Mouse (Mus musculus) ES-Bruce4 (cell line): ENCODE results near the gene Tcf19.

Experiments used
- CTCF ChIP-seq: IDR thresholded peaks from one replicate; pipeline ENCODE4 v1.8.1; 2011; ENCODE audit warnings: low read depth, low read length
- POLR2A ChIP-seq: IDR thresholded peaks from one replicate; pipeline ENCODE4 v1.8.1; 2011; ENCODE audit warnings: low read length; ENCODE audit not compliant: insufficient read depth

DNA sequence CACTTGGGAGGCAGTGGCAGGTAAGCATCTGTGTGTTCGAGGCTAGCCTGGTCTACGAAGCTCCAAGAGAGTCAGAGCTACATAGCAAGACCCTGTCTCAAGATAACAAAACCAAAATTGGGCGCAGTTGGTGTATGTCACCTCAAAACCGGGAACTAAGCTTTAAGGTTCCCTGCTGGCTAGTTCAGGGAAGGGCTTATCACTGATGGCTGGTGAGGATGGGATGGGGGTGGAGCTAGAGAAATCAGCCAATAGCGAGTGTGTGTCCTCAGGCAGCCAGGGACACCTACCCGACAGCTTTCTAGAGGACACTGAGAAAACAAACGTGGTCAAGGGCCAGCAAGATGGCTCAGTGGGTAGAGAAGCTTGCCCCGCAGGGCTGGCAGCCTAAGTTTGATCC lies 41.6 kb upstream of the Tcf19 start:
- no peak for TF ChIP-seq CTCF
- TF ChIP-seq POLR2A, result no peak
